Comparison of ENCODE assay signal across 27 mouse cellular contexts in the genomic region with DNA sequence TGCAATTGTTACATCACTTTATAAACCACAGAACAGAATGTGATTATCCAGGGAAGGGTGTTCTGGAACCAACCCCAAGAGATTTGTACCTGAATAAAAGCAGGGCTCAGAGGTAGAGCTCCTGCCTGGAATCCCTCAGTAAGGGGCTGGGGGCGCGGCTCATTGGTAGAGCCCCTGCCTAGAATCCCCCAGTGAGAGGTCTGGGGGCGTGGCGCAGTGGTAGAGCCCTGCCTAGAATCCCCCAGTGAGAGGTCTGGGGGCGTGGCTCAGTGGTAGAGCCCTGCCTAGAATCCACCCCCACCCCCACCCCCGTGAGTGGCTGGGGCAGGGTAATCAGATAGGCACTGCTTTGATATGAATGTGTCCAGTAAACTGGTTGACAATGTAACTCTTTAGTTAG.
"Had no signal": no experiment of that assay in that cellular context is flagged by ENCODE, and none has a peak within 500 bp of the region (broad histone marks: within the 10 kb centered on the region; RNA-seq: fewer than 3 reads in every experiment).

No protein-coding gene starts in this region.

- DNase-seq: gastrocnemius, adult 2 months; gastrocnemius, postnatal 10 days; gastrocnemius, postnatal 25 days; heart, adult 11 months; heart, adult 2 months; heart, postnatal 14 days; heart, postnatal 36 days; kidney, adult 11 months; kidney, adult 2 months; kidney, adult 9 months; kidney, postnatal 14 days; kidney, postnatal 36 days; layer of hippocampus, adult 9-11 months; layer of hippocampus, postnatal 36 days; liver; liver, embryonic 13.5 days had no signal

- H3K36me3 ChIP-seq: heart, embryonic 13.5 days; heart, embryonic 15.5 days; kidney, embryonic 15.5 days; limb, embryonic 10.5 days; limb, embryonic 12.5 days; liver, embryonic 13.5 days; liver, embryonic 15.5 days had no signal

- H3K4me2 ChIP-seq: heart, embryonic 11.5 days; heart, embryonic 13.5 days; heart, embryonic 15.5 days; hindbrain, embryonic 14.5 days; kidney, embryonic 15.5 days; limb, embryonic 12.5 days; liver, embryonic 11.5 days; liver, embryonic 13.5 days; liver, embryonic 15.5 days had no signal

- H3K27ac ChIP-seq: gastrocnemius, adult 2 months; heart, adult 2 months; heart, embryonic 13.5 days; heart, embryonic 15.5 days; hindbrain, embryonic 14.5 days; hindbrain, postnatal 0 days; kidney, embryonic 15.5 days; kidney, postnatal 0 days; limb, embryonic 10.5 days; limb, embryonic 12.5 days; liver, embryonic 13.5 days; liver, embryonic 15.5 days had no signal

- H3K27me3 ChIP-seq: heart, embryonic 13.5 days; kidney, embryonic 15.5 days; limb, embryonic 12.5 days; liver, embryonic 13.5 days; liver, embryonic 15.5 days had no signal

- H3K4me3 ChIP-seq: gastrocnemius, adult 2 months; heart, adult 2 months; heart, embryonic 13.5 days; heart, embryonic 15.5 days; kidney, embryonic 15.5 days; limb, embryonic 10.5 days; limb, embryonic 12.5 days; liver, embryonic 13.5 days; liver, embryonic 15.5 days had no signal

- H3K9me3 ChIP-seq: heart, embryonic 13.5 days; heart, embryonic 15.5 days; kidney, embryonic 15.5 days; limb, embryonic 10.5 days; limb, embryonic 12.5 days; liver, embryonic 13.5 days; liver, embryonic 15.5 days had no signal

- ATAC-seq: hindbrain, postnatal 0 days had no signal

- H3K4me1 ChIP-seq: heart, embryonic 13.5 days; heart, embryonic 15.5 days; limb, embryonic 12.5 days; liver, embryonic 13.5 days; liver, embryonic 15.5 days had no signal

- H3K9ac ChIP-seq: heart, embryonic 13.5 days; heart, embryonic 15.5 days; hindbrain, embryonic 14.5 days; kidney, embryonic 15.5 days; limb, embryonic 12.5 days; liver, embryonic 13.5 days; liver, embryonic 15.5 days had no signal
